Mouse (Mus musculus) liver, embryonic 11.5 days (tissue): ENCODE results near the gene Cga. TPM values are rescaled to one million over a fixed set of nuclear protein-coding genes. Genes with fewer than 3 reads are reported as not detected.

Source experiments
- ATAC-seq: fragments of 200-750 bp; cut with Nextera tagmentation; replicated peaks from 2 replicates; pipeline ENCODE4 v1.8.0; 2017; ENCODE audit warnings: moderate number of reproducible peaks, mild to moderate bottlenecking, moderate TSS enrichment, moderate library complexity; ENCODE audit not compliant: low FRiP score
- DNase-seq: peaks from one replicate; pipeline ENCODE4 v3.0.0-alpha.2; 2017; ENCODE audit warnings: low spot score
- H3K27ac ChIP-seq: fragments of 300-500 bp; sonication (generic); 2 replicates; pipeline ENCODE4 v1.5.1; 2014; ENCODE audit warnings: mild to moderate bottlenecking, low read depth, low read length, control low read depth
- H3K27me3 ChIP-seq: fragments of 300-500 bp; sonication (generic); replicated peaks from 2 replicates; pipeline ENCODE4 v1.6.1; 2014; ENCODE audit warnings: low read length, mixed read lengths; ENCODE audit not compliant: control insufficient read depth, insufficient read depth
- H3K36me3 ChIP-seq: fragments of 300-500 bp; sonication (generic); 2 replicates; pipeline ENCODE4 v1.6.1; 2014; ENCODE audit warnings: mild to moderate bottlenecking, low read length, moderate library complexity, mixed read lengths; ENCODE audit not compliant: control insufficient read depth, insufficient read depth
- H3K4me1 ChIP-seq: fragments of 300-500 bp; sonication (generic); replicated peaks from 2 replicates; pipeline ENCODE4 v1.6.1; 2014; ENCODE audit warnings: low read length, mixed read lengths; ENCODE audit not compliant: control insufficient read depth, insufficient read depth
- H3K4me2 ChIP-seq: fragments of 300-500 bp; sonication (generic); 2 replicates; pipeline ENCODE4 v1.6.1; 2014; ENCODE audit warnings: mild to moderate bottlenecking, control low read depth, moderate library complexity
- H3K4me3 ChIP-seq: fragments of 300-500 bp; sonication (generic); 2 replicates; pipeline ENCODE4 v1.5.1; 2014; ENCODE audit warnings: low read depth, low read length, control low read depth
- H3K9ac ChIP-seq: fragments of 300-500 bp; sonication (generic); 2 replicates; pipeline ENCODE4 v1.6.1; 2014; ENCODE audit warnings: low read depth, low read length, control low read depth
- H3K9me3 ChIP-seq: fragments of 300-500 bp; sonication (generic); 2 replicates; pipeline ENCODE4 v1.6.1; 2016; ENCODE audit warnings: low read length, inconsistent platforms, mixed read lengths; ENCODE audit not compliant: control insufficient read depth
- WGBS: fragments of 180-500 bp; shearing (Covaris S2); extraction: QIAGEN DNeasy Blood & Tissue Kit; methylation state at CpG from one replicate; pipeline ENCODE4 v1.1.7; 2014; 5-methylcytosine and 5-hydroxymethylcytosine counted together
- polyA plus RNA-seq: library from polyadenylated mRNA; unstranded; fragments of >200 nt; fragmentation: Nextera tagmentation; extraction: Ambion mirVana; gene quantifications from 2 replicates; pipeline ENCODE4 v1.2.1, GENCODE M21; 2014

Cga gene
- polyA plus RNA-seq, 1 experiment from 2014 or later = not detected

DNA sequence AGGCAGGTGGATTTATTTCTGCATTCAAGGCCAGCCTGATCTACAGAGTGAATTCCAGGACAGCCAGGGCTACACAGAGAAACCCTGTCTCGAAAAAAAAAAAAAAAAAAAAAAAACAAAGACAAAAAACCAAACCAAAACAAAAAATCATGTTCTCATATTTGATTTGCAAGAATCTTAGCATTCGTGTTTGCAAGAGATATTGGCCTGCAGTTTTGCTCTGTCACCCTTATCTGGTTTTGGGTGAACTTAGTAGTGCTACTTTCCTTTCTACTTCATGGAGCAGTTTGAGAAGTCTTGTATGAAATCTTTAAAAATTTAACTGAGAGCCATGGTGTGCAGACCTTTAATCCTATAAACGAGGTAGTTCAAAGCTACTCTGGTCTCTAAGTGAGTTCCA lies 23.8 kb upstream of the Cga start:
- no peak for DNase-seq
- Histone ChIP-seq H3K4me1 (peaks cover 4% of the 10 kb centered on the region; the same call in 1 of the 2 replicates), H3K27me3 (no peaks in the 10 kb centered on the region), H3K4me2 (no peak overlapping the region), H3K27ac (no peak overlapping the region), H3K9me3 (no peaks in the 10 kb centered on the region), H3K4me3 (no peak overlapping the region), H3K9ac (no peak overlapping the region), H3K36me3 (no peaks in the 10 kb centered on the region)
- 70% methylated on average over 3 of the region's 3 CpGs for WGBS
- no peak for ATAC-seq

DNA sequence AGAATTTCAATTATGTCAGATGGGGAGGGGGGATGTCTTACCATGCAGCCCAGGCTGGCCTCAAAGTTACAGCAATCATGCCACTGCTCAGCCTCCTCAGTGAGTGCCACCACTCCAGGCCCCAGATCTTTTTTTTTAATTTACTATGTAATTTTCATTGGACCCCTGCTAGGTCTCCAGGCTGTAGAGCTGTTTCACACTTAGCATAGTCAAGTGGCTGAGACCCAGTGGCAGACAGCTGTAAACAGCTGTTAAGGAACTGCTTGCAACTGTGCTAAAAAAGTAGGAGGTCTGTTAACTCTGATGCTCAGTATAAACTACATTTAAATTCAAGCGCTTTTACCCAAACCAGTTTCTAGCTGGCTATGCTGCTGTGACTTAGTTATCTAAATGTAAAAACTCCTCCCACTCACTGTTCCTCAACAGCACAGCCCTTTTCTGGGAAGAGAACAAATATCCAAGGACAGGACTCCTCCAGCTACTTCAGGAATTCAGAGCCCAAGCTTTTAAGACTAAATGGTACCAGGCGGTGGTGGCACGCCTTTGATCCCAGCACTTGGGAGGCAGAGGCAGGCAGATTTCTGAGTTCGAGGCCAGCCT lies 20.6 kb upstream of the Cga start:
- ATAC-seq (no peak), DNase-seq (no peak)
- no peaks in the 10 kb centered on the region for H3K36me3 ChIP-seq
- no peaks in the 10 kb centered on the region; the same call in 1 of the 2 replicates for H3K4me1 ChIP-seq
- H3K9ac ChIP-seq = no peak overlapping the region
- no peak overlapping the region for H3K4me2 ChIP-seq
- no peak overlapping the region for H3K4me3 ChIP-seq
- H3K9me3 ChIP-seq = no peaks in the 10 kb centered on the region
- no peak overlapping the region for H3K27ac ChIP-seq
- no peaks in the 10 kb centered on the region for H3K27me3 ChIP-seq
- 83% methylated on average over 4 of the region's 4 CpGs for WGBS

DNA sequence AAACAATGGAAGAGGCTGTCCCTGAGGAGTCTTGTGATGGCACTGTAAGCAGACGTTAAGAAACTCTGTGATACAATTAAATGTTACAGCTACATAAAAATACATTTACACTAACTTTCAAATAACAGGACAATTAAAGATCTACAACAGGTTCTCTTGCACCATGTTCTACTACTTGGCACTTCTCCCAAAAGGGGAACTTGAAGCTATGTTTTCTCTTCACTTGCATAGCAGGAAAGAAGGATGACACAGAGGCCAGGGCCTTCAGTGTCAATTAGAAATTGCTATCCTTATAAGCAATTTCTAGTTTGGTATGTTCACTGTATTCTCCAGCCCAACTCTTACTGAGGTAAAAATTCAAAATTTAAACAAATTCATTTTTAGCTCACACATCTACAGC lies 19.3 kb upstream of the Cga start:
- no peaks in the 10 kb centered on the region for H3K36me3 ChIP-seq
- H3K4me3 ChIP-seq = no peak overlapping the region
- no peak overlapping the region for H3K27ac ChIP-seq
- H3K4me1 ChIP-seq = no peaks in the 10 kb centered on the region; the same call in 1 of the 2 replicates
- 85% methylated on average over 1 of the region's 1 CpGs for WGBS
- DNase-seq (no peak), ATAC-seq (no peak)
- no peaks in the 10 kb centered on the region for H3K9me3 ChIP-seq
- no peak overlapping the region for H3K4me2 ChIP-seq
- H3K27me3 ChIP-seq = no peaks in the 10 kb centered on the region
- H3K9ac ChIP-seq = no peak overlapping the region

DNA sequence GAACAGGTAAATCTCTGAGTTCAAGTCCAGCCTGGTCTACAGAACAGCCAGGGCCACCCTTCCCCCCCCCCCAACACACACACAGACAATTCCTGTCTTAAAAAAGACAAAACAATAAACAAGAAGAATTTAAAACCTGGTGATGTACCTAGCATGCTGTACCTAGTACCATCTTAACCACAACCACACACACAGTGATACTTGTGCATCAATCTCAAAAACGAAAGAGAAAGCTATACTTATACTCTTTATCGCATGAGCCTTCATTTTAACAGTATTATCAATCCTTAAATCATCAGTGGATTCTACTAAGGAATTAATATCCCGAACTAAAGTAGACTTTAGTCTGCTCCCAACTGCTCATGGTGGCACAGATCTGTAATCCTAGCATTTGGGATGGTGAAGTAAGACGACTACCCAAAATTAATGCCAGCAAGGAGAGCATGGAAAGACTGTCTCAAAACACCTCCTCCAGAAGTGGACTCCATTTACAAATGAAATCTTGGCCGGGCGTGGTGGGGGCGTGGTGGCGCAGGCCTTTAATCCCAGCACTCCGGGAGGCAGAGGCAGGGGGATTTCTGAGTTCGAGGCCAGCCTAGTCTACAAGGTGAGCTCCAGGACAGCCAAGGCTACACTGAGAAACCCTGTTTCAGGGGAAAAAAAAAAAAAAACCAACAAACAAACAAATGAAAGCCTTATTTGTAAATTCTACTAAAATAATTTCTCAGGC lies 12.5 kb upstream of the Cga start:
- DNase-seq (no peak), ATAC-seq (no peak)
- Histone ChIP-seq H3K27me3 (no peaks in the 10 kb centered on the region), H3K9me3 (no peaks in the 10 kb centered on the region), H3K27ac (no peak overlapping the region), H3K36me3 (no peaks in the 10 kb centered on the region), H3K4me2 (peak overlapping the region; percentile 89), H3K4me3 (peak overlapping the region; percentile 77), H3K9ac (no peak overlapping the region), H3K4me1 (peaks cover 18% of the 10 kb centered on the region; the same call in 1 of the 2 replicates)
- 84% methylated on average over 10 of the region's 10 CpGs for WGBS

DNA sequence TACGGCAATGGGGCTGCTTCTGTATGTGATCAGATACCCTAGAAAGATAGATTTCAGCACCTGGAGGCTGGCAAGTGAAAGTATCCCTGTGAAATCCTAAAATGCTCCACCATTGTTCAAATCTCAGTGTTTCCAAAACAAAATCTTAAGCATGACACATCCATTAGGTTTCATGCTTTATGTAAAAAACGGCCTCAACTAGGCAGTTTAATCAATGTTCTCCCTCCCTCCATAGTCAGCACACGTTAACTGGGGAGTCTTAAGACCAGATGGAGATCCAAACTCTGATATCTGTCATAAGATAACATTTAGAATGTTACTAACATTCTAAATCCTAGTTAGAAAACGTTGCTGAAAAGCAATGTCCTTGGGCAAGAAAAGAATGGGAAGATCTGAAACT lies 11.7 kb upstream of the Cga start:
- no peaks in the 10 kb centered on the region for H3K27me3 ChIP-seq
- peaks cover 18% of the 10 kb centered on the region; the same call in 1 of the 2 replicates for H3K4me1 ChIP-seq
- H3K4me3 ChIP-seq = peak overlapping the region; percentile 77
- ATAC-seq = no peak
- H3K9ac ChIP-seq = peak overlapping the region; percentile 89
- H3K4me2 ChIP-seq = peak overlapping the region; percentile 89
- no peaks in the 10 kb centered on the region for H3K9me3 ChIP-seq
- no peaks in the 10 kb centered on the region for H3K36me3 ChIP-seq
- 14% methylated on average over 4 of the region's 4 CpGs for WGBS
- no peak overlapping the region for H3K27ac ChIP-seq
- no peak for DNase-seq

DNA sequence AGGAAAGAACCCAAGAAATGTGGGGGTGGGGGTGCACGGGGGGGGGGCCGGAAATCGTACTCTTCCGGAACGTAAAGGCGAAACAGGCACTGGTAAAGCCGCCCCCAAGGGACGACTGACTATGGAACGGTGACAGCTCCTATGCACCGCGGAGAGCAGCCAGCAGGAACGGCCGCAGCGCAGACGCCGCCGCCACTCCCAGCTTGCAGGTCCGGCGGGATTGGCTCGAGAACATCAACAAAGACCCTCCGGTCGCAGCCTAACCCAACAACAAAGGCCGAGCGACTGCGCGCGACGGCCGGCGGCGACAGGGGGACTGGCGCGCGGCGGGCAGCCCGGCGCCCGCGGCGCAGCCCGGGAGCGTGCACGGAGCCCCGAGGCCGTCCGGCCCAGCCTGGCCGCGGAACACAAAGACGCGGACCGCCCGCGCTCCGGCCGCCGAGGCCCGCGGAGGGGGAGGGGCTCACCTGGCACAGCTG lies 11.2 kb upstream of the Cga start:
- H3K27ac ChIP-seq = peak overlapping the region; percentile 96
- H3K9ac ChIP-seq = peak overlapping the region; percentile 89
- H3K9me3 ChIP-seq = no peaks in the 10 kb centered on the region
- under 1% methylated on average over 54 of the region's 58 CpGs for WGBS
- no peaks in the 10 kb centered on the region for H3K27me3 ChIP-seq
- DNase-seq (peak; percentile 75), ATAC-seq (peak; percentile 60)
- no peaks in the 10 kb centered on the region for H3K36me3 ChIP-seq
- H3K4me2 ChIP-seq = peak overlapping the region; percentile 89
- H3K4me1 ChIP-seq = peaks cover 19% of the 10 kb centered on the region; the same call in 1 of the 2 replicates
- H3K4me3 ChIP-seq = peak overlapping the region; percentile 77

DNA sequence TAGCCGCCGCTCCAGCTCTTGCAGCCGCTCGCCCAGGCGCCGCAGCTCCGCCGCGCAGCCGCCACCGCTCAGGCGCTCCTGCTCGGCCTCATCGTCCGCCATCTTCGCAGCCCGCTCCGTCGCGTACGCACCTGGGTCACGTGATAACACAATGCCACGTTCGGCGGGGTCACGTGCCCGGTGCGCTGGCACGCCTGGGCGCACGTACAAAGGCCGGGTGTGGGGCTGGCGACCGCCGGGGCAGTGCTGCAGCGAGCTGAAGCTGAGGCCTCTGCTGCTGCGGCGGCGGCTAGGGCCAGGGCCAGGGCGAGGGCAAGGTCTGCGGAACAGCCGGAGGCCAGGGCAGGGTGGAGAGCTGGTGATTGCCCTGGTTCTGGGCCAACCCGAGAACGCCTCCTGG lies 10.8 kb upstream of the Cga start, which contains the start of gene Zfp292:
Zfp292 (minus strand) TSS at position 143 of the 400 bp plus-strand sequence.
- WGBS = under 1% methylated on average over 42 of the region's 44 CpGs
- Histone ChIP-seq H3K4me2 (peak within 1 kb of the TSS; percentile 89), H3K4me1 (peaks cover 23% of the 10 kb centered on the region; the same call in 1 of the 2 replicates), H3K9ac (peak within 1 kb of the TSS; percentile 89), H3K27me3 (no peaks in the 10 kb centered on the region), H3K36me3 (no peaks in the 10 kb centered on the region), H3K4me3 (peak within 1 kb of the TSS; percentile 77), H3K9me3 (no peaks in the 10 kb centered on the region), H3K27ac (peak within 1 kb of the TSS; percentile 96)
- ATAC-seq (peak; percentile 88), DNase-seq (peak; percentile 90)

DNA sequence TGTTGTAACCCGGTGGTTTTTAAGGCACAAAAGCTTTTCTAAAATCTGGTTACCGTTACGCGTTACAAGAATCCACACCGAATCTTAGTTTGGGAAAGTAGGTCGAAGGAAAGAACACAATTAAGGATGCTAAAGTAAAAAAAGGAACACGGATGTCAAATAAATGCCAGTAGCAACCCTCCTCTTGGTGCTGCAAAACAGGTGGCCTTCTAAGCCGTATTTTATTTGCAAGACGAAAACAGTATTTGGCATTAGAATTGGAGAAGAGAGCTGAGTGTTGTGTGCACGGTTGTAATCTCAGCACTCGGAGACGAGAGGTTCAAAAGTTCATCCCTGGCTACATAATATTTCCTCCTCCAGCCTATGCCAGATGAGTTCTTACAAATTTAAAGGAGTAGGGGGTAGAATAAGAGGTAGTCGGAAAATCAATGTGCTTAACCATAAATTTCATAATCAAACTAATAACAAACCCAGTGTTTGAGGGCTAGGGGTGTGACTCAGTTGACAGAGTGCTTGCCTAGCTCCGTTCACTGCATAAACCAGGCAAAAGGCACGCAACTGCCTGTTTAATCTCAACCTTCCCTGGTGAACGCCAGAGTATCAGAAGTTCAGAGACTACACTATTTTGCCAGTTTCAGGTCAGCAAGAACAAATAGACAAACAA lies 10.1 kb upstream of the Cga start:
- Histone ChIP-seq H3K4me3 (peak overlapping the region; percentile 77), H3K36me3 (no peaks in the 10 kb centered on the region), H3K9ac (peak overlapping the region; percentile 89), H3K4me2 (peak overlapping the region; percentile 89), H3K27me3 (no peaks in the 10 kb centered on the region), H3K4me1 (peaks cover 23% of the 10 kb centered on the region; the same call in 1 of the 2 replicates), H3K27ac (peak overlapping the region; percentile 96; the same call in 1 of the 2 replicates), H3K9me3 (no peaks in the 10 kb centered on the region)
- ATAC-seq = no peak
- WGBS = 44% methylated on average over 16 of the region's 16 CpGs
- no peak for DNase-seq
